Mouse (Mus musculus) small intestine, adult 2 months (tissue): ENCODE data around the gene Tecpr1.

Experiments
- CTCF ChIP-seq: fragments of 200-500 bp; IDR thresholded peaks from 2 replicates; pipeline ENCODE4 v1.5.1; 2012; ENCODE audit warnings: low read depth, mild to moderate bottlenecking, control low read depth, inconsistent platforms, low read length, moderate library complexity, mixed read lengths; ENCODE audit not compliant: insufficient replicate concordance, insufficient read length; ENCODE audit errors: extremely low read depth
- POLR2A ChIP-seq: fragments of 200-500 bp; IDR thresholded peaks from 2 replicates; pipeline ENCODE4 v1.6.1; 2012; ENCODE audit warnings: low read depth, mild to moderate bottlenecking, control low read depth, inconsistent platforms, low read length, moderate library complexity

DNA sequence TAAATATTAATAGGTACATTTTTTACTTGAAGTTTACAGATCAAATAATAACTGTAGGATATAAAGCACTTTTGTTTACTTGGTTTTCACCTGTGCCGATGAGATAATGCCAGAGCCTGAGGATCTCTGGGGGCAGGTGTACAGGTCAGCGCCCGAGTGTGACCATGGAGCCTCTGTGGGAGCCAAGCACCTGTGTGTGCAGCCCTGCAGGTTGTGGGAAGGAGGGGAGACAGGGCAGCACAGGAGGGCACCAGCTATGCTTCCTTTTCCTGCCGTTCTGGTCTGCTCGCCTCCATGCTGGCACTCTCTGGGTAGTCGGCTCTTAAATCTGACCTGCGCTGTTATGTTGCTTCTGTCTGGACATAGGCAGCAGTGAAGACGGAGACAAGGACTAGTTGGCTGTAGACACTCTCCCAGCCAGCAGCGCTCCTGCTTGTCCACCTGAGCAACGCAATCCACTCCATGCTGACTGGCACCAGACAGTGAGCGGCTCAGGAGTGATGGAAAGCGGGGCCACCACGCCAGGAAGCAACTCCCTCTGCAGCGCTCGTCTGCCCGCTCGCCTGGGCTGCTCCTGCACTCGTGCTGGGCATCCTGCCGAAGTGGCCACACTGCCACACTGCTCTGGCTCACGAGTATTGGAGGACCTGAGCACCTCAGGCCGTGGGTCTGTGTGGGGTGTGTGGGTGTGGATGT, 38.9 kb downstream of the Tecpr1 start:
- TF ChIP-seq CTCF, result no peak
- no peak for TF ChIP-seq POLR2A
